Mouse (Mus musculus) forebrain, embryonic 14.5 days (tissue): ENCODE results near the gene Celf3. TPM values are rescaled to one million over a fixed set of nuclear protein-coding genes. Genes with fewer than 3 reads are reported as not detected.
A peak's percentile ranks its signal among the peaks of the same experiment; 100 is the strongest.

Experiments used
- ATAC-seq: fragments of 200-750 bp; cut with Nextera tagmentation; 2 replicates; pipeline ENCODE4 v1.8.0; 2017; ENCODE audit warnings: mild to moderate bottlenecking, moderate library complexity
- DNase-seq: peaks from one replicate; pipeline ENCODE4 v3.0.0-alpha.2; 2015; ENCODE audit warnings: low spot score
- H3K27ac ChIP-seq: fragments of 300-500 bp; sonication (generic); 2 replicates; pipeline ENCODE4 v1.5.1; 2014; ENCODE audit warnings: low read depth, mild to moderate bottlenecking, control low read depth, low read length, moderate library complexity
- H3K27me3 ChIP-seq: fragments of 300-500 bp; sonication (generic); replicated peaks from 2 replicates; pipeline ENCODE4 v1.6.1; 2014; ENCODE audit warnings: low read length, control low read depth, mixed read lengths; ENCODE audit not compliant: control insufficient read depth, insufficient read depth
- H3K36me3 ChIP-seq: fragments of 300-500 bp; sonication (generic); 2 replicates; pipeline ENCODE4 v1.6.1; 2014; ENCODE audit warnings: low read length, control low read depth; ENCODE audit not compliant: control insufficient read depth, insufficient read depth
- H3K4me1 ChIP-seq: fragments of 300-500 bp; sonication (generic); 2 replicates; pipeline ENCODE4 v1.6.1; 2014; ENCODE audit warnings: antibody characterized with exemption, low read length, control low read depth; ENCODE audit not compliant: control insufficient read depth, insufficient read depth
- H3K4me2 ChIP-seq: fragments of 300-500 bp; sonication (generic); 2 replicates; pipeline ENCODE4 v1.6.1; 2014; ENCODE audit warnings: mild to moderate bottlenecking, control low read depth, low read length
- H3K4me3 ChIP-seq: fragments of 300-500 bp; sonication (generic); 2 replicates; pipeline ENCODE4 v1.5.1; 2014; ENCODE audit warnings: low read depth, low read length, control low read depth
- H3K9ac ChIP-seq: fragments of 300-500 bp; sonication (generic); 2 replicates; pipeline ENCODE4 v1.6.1; 2014; ENCODE audit warnings: mild to moderate bottlenecking, low read length, control low read depth, moderate library complexity
- H3K9me3 ChIP-seq: fragments of 300-500 bp; sonication (generic); replicated peaks from 2 replicates; pipeline ENCODE4 v1.6.1; 2016; ENCODE audit warnings: low read length, control low read depth, mixed read lengths; ENCODE audit not compliant: control insufficient read depth
- WGBS: fragments of 180-500 bp; shearing (Covaris S2); extraction: QIAGEN DNeasy Blood & Tissue Kit; methylation state at CpG from one replicate; pipeline ENCODE4 v1.1.7; 2014; 5-methylcytosine and 5-hydroxymethylcytosine counted together
- polyA plus RNA-seq: library from polyadenylated mRNA; unstranded; fragments of >200 nt; fragmentation: Nextera tagmentation; extraction: Ambion mirVana; gene quantifications from 2 replicates; pipeline ENCODE4 v1.2.1, GENCODE M21; 2014

Gene Celf3
- polyA plus RNA-seq, 1 experiment from 2014 or later, result 301 TPM

GRCm38 (mm10) chr3:94457055-94457454 lies 21.0 kb upstream of the Celf3 start:
- no peaks in the 10 kb centered on the region for H3K27me3 ChIP-seq
- H3K9me3 ChIP-seq, result no peaks in the 10 kb centered on the region
- H3K4me1 ChIP-seq, result no peaks in the 10 kb centered on the region; the same call in 1 of the 2 replicates
- H3K4me3 ChIP-seq, result 0 out of 2 replicates have a peak overlapping the region, but pooled peaks have one; percentile 24
- 0 out of 2 replicates have a peak, but pooled peaks have one; percentile 28 for ATAC-seq
- H3K27ac ChIP-seq, result peak overlapping the region; percentile 39; the same call in 1 of the 2 replicates
- no peaks in the 10 kb centered on the region for H3K36me3 ChIP-seq
- peak overlapping the region; percentile 47; the same call in 1 of the 2 replicates for H3K4me2 ChIP-seq
- WGBS, result 87% methylated on average over 3 of the region's 3 CpGs
- H3K9ac ChIP-seq, result peak overlapping the region; percentile 25; the same call in 1 of the 2 replicates
- no peak for DNase-seq

- ATAC-seq (no peak), DNase-seq (no peak)
- H3K9ac ChIP-seq, result no peak overlapping the region
- H3K27ac ChIP-seq, result no peak overlapping the region
- H3K4me1 ChIP-seq, result peaks cover 12% of the 10 kb centered on the region
- no peaks in the 10 kb centered on the region for H3K9me3 ChIP-seq
- H3K4me2 ChIP-seq, result no peak overlapping the region
- no peaks in the 10 kb centered on the region for H3K27me3 ChIP-seq
- WGBS, result 93% methylated on average over 2 of the region's 2 CpGs
- H3K4me3 ChIP-seq, result no peak overlapping the region
- H3K36me3 ChIP-seq, result no peaks in the 10 kb centered on the region
Measured at GRCm38 (mm10) chr3:94459834-94460233, 18.3 kb upstream of the Celf3 start.

GRCm38 (mm10) chr3:94463926-94464578 lies 14.0 kb upstream of the Celf3 start:
- DNase-seq, result peak; percentile 86
- H3K4me2 ChIP-seq, result peak overlapping the region; percentile 19

GRCm38 (mm10) chr3:94465632-94466430 lies 12.3 kb upstream of the Celf3 start:
- Histone ChIP-seq H3K4me3 (no peak overlapping the region), H3K4me2 (no peak overlapping the region), H3K36me3 (no peaks in the 10 kb centered on the region), H3K4me1 (peaks cover 25% of the 10 kb centered on the region), H3K27me3 (no peaks in the 10 kb centered on the region), H3K9me3 (no peaks in the 10 kb centered on the region), H3K27ac (peak overlapping the region; percentile 94), H3K9ac (peak overlapping the region; percentile 54)
- peak; percentile 90 for DNase-seq
- peak; percentile 78 for ATAC-seq
- 19% methylated on average over 13 of the region's 13 CpGs for WGBS

More at GRCm38 (mm10) chr3:94463926-94464578, 14.0 kb upstream of the Celf3 start:
- no peaks in the 10 kb centered on the region for H3K36me3 ChIP-seq
- no peak overlapping the region for H3K4me3 ChIP-seq
- no peaks in the 10 kb centered on the region for H3K9me3 ChIP-seq
- H3K27me3 ChIP-seq, result no peaks in the 10 kb centered on the region
- H3K9ac ChIP-seq, result 0 out of 2 replicates have a peak overlapping the region, but pooled peaks have one; percentile 4
- peaks cover 25% of the 10 kb centered on the region for H3K4me1 ChIP-seq
- ATAC-seq, result peak; percentile 69
- H3K27ac ChIP-seq, result peak overlapping the region; percentile 94
- 32% methylated on average over 10 of the region's 11 CpGs for WGBS

- WGBS, result 49% methylated on average over 3 of the region's 3 CpGs
- Histone ChIP-seq H3K9me3 (no peaks in the 10 kb centered on the region), H3K4me3 (no peak overlapping the region), H3K9ac (no peak overlapping the region), H3K4me1 (peaks cover 36% of the 10 kb centered on the region), H3K4me2 (no peak overlapping the region), H3K27me3 (no peaks in the 10 kb centered on the region), H3K36me3 (no peaks in the 10 kb centered on the region), H3K27ac (no peak overlapping the region)
- ATAC-seq, result no peak
- no peak for DNase-seq
Measured at GRCm38 (mm10) chr3:94468931-94469330, 9.2 kb upstream of the Celf3 start.

DNA sequence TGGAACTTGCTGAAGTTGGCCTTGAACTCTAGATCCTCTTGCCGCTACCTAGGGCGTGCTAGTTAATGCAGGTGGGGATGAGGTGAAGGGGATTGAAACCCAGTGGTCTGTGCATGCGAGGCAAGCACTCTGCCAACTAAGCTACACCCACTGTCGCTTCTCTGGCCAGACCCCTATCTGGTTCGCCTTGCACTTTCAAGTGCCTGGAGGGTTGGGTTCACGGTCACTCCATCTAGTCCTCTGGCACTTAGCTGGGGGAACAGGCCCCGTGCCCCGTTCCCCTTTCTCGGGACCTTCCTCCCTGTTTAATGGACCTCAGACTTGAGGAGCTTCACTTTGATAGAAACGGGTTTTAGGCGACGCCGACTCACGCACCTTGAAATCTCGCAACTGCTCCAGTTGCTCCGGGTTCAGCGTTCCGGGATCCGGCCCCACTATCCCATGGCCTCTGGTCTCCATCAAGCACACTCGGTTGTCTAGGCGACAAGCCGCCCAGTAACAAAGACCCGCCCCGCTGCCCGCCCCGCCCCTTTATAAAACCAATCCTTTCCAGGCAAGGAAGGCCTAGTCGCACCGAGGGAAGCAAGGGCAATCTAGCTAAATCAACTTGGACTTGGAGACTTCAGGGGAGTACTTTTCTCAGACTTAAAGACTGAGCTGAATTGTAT lies 5.5 kb upstream of the Celf3 start:
- 11% methylated on average over 28 of the region's 28 CpGs for WGBS
- no peaks in the 10 kb centered on the region for H3K27me3 ChIP-seq
- H3K27ac ChIP-seq, result peak overlapping the region; percentile 1; the same call in 1 of the 2 replicates
- H3K4me1 ChIP-seq, result peaks cover 24% of the 10 kb centered on the region
- no peaks in the 10 kb centered on the region for H3K9me3 ChIP-seq
- H3K4me3 ChIP-seq, result peak overlapping the region; percentile 22
- H3K9ac ChIP-seq, result peak overlapping the region; percentile 2; the same call in 1 of the 2 replicates
- H3K36me3 ChIP-seq, result no peaks in the 10 kb centered on the region
- ATAC-seq (peak; percentile 72), DNase-seq (peak; percentile 73)
- peak overlapping the region; percentile 54 for H3K4me2 ChIP-seq

DNA sequence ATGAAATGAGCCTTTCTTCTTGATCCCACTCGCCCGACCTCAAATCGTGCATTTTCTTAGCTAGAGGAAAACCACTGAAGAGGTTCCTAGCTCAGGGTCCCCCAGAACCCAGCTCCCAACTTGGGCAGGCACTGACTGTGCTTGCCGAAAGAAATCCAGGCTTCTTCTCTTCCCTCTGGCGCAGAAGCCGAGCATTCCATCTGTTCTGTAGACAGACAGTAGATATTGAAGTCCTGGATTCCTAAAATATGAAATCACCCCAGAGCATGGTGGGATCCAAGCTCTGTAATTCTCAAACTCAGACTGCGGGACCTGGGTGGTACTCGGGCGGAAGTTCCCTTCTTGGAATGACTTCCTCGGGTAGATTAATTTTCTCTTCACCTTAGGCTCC lies 5.0 kb upstream of the Celf3 start:
- Histone ChIP-seq H3K27ac (peak overlapping the region; percentile 1; the same call in 1 of the 2 replicates), H3K9me3 (no peaks in the 10 kb centered on the region), H3K27me3 (no peaks in the 10 kb centered on the region), H3K4me1 (peaks cover 24% of the 10 kb centered on the region), H3K9ac (peak overlapping the region; percentile 2; the same call in 1 of the 2 replicates), H3K4me2 (peak overlapping the region; percentile 54), H3K4me3 (no peak overlapping the region), H3K36me3 (no peaks in the 10 kb centered on the region)
- ATAC-seq (no peak), DNase-seq (no peak)
- 44% methylated on average over 10 of the region's 10 CpGs for WGBS

DNA sequence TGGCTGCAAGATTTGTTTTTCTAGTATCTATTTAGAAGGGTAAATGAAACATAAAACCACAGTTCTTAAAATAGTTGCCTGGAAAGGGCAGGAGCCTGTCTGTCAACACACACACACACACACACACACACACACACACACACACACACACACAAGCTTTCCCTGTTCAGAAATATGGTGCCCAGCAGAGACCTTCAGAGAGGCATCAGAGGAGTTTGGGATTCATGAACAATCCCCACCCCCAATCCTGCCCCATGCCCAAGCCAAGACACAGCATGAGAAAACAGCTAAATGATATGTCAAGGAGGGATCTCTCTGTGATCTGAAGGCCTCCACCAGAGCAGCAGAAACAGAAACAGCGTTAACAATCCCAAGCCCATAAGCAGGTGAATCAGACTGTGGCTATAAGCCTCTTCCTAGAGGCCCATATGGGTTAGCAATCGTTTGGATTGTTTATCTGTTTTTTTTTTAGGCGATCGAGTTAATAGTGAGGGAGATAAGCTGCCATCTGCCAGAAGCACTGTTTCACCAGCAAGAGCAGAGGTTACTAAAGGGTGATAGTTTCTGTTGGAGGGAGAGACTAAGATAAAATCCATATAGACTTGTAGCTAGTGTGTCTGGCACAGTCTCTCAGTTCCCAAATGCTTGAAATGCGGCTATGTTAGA lies 4.4 kb upstream of the Celf3 start:
- H3K4me1 ChIP-seq, result peaks cover 24% of the 10 kb centered on the region
- no peak overlapping the region for H3K4me2 ChIP-seq
- no peaks in the 10 kb centered on the region for H3K27me3 ChIP-seq
- no peaks in the 10 kb centered on the region for H3K9me3 ChIP-seq
- 80% methylated on average over 5 of the region's 5 CpGs for WGBS
- DNase-seq (no peak), ATAC-seq (no peak)
- no peaks in the 10 kb centered on the region for H3K36me3 ChIP-seq
- 0 out of 2 replicates have a peak overlapping the region, but pooled peaks have one; percentile 17 for H3K9ac ChIP-seq
- H3K4me3 ChIP-seq, result no peak overlapping the region
- H3K27ac ChIP-seq, result no peak overlapping the region
